Mouse (Mus musculus) spleen, postnatal 36 days (tissue): Measurements from ENCODE around the gene Phf12.

ENCODE experiments used
- DNase-seq, 2 experiments: peaks; one replicate each; pipeline ENCODE4 v3.0.0; 2022; ENCODE audit warnings: low spot score in 2 of 2, mixed read lengths in 1 of 2

Gene Phf12

DNA sequence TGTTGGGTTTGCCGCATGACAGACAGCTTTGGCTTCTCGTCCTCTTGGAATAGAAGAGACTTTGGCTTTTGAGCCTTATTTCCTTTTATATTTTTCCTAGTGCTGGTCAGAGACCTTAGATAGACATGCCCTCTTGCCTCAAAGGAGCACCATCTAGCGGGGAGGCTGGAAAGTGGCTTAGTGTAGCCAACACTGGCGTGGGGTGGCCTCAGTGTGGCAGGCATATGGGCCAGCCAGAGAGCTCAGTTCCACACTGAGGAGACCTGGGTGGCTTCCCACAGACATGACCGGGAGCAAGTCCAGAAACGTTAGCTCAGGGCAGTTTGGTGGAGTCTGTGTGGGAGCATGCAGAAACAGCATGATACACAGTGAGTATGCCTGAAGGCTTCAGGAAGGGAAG lies 11.8 kb upstream of the Phf12 start:
- no peak for DNase-seq

DNA sequence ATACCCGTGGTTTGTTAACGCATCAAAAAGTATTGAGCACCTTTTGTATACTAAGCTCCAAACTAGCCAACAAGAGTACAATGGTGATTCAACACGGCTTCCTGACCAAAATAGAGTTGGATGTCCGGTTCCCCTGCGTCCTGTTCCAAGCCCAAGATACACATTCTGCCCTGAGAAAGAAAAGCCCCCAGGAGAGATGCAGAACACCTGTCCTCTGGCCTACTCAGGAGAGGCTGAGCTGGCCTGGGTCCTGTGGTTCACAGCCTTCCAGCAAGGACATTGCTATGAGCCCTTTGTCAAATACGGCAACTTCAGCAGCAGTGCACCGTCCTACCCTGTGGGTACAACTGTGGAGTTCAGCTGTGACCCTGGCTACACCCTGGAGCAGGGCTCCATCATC lies 9.0 kb upstream of the Phf12 start:
- no peak for DNase-seq

DNA sequence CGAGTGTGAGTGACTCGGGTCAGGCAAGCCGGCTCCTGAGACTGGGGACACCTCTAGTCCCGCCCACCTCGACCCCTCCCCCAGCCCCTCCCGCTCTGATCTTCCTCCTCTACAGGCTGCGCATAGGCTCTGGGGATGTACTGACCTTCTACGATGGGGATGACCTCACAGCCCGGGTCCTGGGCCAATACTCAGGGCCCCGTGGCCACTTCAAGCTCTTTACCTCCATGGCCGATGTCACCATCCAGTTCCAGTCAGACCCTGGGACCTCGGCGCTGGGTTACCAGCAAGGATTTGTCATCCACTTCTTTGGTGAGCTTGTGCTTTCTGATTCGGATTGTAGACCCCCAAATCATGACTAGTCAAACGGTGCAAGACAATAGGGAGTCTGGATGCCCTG lies 8.2 kb upstream of the Phf12 start:
- no peak for DNase-seq

DNA sequence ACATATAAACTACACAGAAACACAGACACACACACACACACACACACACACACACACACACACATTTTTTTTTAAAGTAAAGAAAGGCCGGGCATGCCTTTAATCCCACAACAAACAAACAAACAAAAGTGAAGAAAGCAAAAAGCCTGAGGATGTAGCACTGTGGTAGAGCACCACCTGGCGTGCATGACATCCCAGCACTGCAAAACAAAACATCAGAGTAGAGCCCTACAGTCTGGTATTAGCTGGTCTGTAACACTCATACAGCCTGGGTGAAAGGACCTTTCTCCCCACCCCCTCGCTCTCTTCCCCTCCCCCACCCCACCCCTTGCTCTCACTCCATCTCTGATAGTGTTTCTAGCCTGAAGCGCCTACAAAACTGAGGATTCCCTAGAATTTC lies 6.7 kb upstream of the Phf12 start:
- no peak for DNase-seq

DNA sequence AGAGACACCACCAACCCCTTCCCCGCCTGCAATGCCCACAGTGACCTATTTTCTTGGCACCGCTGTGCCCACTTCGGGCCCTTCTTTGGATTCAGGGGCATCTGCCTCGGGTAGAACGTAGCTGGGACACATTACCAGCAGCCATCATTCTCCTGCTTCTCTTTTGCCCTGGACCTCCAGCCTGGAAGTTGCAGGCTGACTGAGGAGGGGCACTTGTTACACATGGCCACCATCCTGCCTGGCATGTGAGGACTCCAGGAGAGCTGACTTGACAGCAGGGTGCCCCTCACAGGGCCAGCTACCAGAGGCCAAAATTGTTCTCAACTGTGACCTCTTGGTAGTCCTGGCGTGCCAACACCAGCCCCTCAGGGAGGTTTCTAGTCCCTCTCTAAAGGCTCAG lies 4.4 kb upstream of the Phf12 start:
- DNase-seq: no peak

DNA sequence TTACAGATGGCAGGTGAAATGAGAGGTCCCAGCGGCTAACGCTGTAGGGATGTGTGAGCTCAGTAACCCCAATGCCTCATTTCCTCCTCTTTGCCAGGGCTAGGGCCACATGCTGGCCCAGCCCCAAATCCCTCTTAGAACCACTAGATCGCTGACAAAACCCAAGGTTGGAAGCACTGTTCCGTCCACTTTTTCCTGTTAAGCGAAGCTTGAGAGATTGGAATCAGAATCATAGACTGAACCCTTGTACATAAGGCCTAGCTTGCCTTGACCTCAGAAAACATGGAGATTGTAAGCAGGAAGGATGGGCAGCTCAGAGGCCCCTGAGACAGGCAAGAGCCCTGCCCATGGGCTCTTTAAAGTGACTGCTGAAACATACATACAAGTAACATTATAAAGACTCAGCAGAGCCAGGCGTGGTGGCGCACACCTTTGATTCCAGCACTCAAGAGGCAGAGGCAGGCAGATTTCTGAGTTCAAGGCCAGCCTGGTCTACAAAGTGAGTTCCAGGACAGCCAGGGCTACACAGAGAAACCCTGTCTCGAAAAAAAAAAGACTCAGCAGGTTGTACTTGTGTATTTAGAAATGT lies 3.2 kb upstream of the Phf12 start:
- DNase-seq: no peak

DNA sequence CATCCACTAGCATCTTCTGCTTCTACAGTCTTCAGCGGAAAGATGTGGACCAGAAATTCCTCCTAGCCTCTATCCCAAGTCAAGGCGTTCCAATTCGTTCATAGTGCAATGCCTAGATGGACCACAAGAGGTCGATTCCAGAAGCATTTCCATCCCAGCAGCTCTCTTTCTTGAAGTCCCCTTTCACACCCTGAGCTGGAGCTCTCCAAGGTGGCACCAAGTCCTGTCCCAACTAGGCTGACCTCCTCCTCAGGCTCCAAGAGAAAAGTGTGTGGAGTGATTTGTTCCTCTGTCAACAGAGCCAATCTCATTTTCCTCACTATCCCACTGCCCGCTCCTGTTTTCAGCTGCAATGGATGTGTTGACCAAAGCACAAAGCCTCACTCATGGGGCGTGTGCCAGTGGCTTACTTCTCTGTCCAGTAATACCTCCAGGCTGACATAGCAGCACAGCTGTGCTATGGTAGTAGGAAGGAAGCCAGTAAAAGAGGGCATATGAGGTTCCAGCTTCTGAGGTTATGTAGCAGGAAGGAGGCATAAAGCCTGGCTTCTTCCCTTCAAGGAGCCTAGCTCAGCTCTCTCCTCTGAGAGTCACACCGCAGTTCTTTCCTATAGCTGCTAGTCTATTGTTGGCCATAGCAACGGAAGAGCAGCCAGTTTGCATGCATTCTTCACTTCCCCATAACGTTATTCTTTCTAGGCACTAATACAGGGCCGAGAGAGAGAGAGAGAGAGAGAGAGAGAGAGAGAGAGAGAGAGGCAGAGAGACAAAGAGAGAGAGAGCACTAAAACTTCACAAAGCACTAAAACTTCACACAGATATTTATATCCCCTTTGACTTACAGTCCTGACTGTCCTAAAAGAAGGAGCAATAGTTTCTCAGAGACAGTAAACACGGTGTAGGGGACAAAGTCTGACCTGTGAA lies 2.0 kb upstream of the Phf12 start:
- peak; percentile 47 to 57 for DNase-seq

DNA sequence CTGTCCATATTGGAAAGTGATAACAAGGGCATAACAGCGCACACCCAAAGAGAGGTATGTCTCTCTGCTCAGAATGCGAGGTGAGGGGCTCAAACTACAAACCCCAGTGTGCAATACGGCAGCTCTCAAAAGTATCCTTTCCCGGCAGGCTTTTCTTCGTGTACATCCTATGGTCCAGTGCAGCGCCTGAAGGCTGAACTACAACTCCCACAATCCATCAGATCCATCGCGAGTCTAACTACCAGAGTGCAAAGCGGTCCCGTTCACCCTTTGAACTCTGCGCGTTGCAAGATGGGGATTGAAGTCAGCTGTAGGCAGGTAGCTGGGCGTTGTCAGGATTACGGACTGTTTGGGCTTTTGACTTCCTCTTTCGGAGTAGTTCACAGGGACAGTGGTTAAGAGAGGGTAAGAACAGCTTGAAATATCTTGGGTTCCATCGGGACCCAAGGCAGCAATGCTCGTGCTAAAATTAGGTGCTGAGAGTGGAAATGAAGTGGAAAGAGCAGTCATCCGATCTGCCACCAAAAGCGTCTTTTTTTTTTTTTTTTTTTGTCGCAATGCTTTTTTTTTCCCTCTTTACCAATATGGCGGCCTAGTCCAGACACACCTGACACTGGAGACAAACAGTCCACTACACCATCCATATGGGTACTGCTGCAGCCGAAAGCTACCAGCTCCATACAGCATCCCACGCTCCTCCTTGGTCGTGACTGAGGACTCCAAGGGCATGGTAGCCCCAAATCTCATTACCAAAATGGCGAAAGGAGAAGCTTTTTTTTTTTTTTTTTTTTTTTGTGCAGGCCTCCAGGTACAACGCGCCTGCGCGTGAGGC lies 729 bp upstream of the Phf12 start:
- peak; percentile 99 for DNase-seq

DNA sequence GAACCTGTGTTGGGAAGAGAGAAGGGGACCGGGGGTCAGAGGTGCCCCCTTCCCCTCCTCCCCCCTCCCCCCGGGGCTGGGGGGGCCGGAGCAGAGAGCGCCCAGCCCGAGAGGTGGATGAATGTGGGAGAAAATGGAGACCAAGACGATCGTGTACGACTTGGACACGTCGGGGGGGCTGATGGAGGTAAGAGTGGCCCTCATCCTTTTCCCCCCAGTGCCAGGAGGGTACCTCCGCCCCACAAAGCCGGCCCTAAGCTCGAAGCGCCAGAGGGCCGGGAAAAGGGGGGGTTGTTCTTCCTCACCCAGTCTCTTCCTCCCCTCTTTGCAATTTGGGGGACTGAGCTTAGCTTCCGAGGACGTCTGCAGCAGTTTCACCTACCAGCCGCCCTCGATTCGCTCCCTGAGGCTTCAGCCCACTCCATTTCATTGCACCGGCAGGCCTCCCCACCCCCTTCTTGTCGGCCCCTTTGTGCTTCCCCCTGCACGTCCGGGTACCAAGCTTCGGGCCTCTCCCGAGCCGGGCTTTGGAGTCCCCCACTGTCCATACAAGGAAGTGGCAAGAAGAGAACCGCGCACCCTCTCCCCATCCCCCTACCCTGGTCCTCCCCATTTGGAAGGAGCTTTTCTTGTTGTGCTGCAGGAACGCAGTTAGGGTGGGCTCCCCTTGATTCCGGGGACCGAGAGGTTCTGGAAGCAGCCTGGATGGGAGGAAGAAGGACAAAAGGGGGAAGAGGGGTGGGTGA lies 810 bp downstream of the Phf12 start:
- DNase-seq: peak; percentile 72 to 73

DNA sequence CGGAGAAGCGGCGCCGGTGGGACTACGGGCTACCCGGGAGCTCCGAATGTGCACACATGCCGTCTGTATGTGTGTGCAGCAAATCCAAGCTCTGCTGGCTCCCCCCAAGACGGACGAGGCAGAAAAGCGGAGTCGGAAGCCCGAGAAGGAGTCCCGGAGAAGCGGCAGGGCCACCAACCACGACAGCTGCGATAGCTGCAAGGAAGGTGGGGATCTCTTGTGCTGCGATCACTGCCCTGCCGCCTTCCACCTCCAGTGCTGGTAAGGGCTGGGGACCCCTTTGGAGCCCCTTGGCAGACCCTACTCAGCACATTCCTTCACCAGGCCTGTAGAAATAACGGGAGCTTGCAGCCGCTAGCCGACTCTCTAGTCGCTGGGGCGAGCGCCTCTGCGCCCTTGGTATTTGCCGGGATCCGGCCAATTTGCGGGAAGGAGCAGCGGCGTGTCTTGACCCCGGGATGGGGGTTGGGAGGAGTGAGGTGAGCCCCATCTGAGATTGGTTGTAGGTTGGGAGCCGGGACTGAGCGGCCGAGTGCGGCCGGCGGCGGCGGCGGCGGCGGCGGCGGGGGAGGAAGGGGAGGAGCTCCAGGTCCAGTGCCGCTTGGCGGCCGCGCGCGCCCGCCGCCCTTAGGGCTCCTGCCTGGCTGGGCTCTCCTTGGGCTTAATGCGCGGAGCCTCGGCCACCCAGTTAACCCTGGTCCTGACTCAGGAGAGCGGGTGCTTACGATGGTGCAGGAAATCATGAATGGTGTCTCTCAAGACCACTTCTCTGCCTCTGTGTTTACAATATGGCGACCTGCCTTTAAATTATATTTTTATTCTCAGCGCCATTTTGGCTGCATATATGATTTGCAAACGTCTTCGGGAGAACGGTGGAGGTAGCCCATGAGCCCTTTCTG lies 1.6 kb downstream of the Phf12 start:
- DNase-seq: peak; percentile 58 to 65

DNA sequence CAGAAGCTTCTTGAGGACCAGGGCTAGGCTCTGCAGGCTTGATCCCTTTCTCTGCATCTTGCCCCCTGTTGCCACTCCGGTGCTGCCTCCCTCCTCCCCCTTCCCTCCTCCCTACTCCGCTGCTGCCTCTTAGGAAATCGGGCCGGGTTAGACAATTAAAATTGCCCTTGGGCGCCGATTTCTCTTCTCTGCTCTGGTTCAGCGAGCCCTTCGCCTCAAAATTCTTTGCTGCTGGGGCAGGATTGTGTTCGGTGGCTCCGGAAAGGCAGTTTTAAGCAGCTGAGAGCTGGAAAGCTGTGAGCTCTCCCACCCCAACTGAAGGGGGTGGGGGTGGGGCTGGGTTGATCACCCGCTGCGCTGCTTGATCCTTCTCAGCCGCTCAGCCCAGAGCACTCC lies 2.3 kb downstream of the Phf12 start:
- peak; percentile 34 to 35 for DNase-seq

DNA sequence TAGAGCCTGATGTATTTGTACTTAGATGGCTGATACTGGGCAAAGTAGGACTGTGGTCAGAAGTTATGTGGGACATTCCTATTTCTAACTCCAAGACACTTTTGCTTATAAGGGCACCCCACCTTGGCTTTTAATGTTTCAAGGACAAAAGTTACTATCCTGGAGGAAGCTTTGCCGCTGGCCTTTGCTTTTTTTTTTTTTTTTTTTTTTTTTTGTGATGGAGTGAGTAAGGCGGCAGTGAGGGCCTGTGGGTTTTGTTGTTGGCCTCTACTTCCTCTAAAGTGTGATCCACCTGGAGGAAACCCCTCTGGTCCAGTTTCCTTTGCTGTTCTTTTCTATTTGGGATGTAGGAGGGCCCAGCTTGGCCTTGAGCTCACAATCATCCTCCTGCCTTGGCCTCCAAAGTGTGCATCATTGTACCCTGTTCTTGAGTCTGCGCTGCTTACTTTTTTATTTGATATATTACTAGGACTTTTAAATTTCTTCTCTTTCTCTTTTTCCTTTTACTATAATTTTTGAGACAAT lies 3.0 kb downstream of the Phf12 start:
- DNase-seq: no peak

DNA sequence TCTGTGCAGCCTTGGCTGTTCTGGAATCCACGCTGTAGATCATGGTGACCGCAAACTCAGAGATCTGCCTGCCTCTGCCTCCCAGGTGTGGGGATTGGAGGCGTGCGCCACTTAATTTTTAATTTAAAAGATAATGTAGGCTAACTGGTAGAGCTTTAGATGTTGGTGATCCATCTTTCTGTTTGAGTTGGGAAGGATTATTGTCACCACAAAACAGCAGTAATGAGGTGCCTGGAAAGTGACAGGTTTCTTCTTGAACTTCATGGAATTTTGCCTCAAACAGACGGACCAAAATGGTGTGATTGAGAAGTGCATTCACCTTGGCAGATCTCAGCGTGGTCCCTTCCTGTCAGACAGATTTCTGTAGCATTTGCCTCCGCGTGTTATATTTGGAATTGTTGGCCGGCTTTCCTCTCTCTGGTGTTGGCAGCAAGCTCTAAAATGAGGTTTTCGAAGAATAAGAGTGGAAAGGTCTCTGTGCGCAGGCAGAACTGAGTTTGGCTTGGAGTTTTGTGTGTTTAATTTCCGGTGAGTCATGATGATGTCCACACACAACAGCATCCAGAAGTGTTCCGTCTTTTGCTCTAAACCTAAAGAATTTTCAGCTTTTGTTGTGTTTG lies 6.6 kb downstream of the Phf12 start:
- no peak for DNase-seq

DNA sequence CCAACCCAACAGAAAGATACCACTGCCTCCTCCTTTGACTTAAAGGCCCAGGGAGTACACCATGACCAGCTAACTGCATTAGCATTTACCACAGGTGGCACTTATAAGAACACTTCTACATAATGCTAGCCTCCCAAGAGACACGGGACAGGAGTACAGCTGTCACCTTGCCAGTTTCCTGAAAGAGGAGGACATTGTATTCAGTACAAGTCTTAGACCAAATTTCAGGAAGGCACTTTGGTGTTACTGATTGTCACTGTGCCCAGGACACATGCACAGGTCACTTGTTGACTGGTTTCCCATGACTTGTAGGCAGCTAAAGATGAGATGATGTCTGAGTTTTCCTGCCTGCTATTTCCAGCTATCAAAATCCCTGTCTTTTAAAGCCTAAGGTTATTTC lies 13.0 kb downstream of the Phf12 start:
- DNase-seq: no peak

DNA sequence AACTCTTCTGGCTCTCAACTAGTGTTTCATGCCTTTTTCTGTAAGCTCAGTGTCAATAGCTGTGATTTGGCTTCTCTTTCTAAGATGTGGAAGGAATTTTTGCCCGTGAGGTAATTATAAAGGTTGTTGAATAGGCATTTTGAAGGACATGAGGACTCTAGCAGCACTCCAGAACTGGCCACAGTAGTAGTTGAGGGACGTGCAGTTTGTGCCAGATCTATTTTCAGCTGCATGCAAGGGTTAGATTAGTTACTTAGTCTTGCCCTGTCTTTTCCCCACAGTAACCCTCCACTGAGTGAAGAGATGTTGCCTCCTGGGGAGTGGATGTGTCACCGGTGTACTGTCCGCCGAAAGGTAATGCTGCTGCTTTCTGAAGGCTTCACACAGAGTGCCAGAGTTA lies 23.9 kb downstream of the Phf12 start:
- DNase-seq: no peak

DNA sequence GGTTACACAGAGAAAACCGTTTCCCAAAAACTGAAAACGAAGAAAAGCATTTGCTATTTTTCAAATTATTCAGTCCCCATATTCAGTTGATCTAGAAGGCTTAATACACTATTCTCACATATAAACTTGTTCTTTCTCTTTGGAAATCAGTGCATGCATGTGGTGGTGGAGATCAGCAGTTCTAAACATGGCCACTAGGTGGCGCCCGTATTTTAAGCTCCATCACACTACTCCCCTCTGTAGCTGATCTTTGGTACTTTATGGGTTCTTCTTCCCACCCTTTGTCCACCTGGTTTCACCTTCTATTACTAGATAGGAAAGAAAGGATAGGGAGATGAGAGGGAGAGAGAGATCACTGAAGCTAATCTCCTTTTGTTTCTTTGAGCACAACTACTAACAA lies 37.1 kb downstream of the Phf12 start:
- DNase-seq: peak; percentile 43 to 53

DNA sequence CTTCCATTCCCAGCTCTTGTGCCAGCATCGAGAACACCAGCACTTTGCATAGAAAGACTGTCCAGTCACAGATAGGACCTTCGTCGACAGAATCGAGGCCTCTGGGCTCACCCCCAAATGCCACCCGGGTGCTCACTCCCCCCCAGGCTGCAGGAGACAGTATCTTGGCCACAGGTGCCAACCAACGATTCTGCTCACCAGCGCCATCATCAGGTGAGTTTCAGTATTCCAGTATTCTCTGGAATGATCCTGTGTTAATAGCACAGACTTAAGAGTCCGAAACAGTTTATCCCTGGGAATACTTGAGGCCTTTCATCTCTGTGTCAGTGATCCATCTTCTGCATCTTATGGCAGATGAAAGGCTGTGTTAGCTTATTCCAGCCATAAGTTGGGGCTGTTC lies 41.1 kb downstream of the Phf12 start:
- DNase-seq: no peak

DNA sequence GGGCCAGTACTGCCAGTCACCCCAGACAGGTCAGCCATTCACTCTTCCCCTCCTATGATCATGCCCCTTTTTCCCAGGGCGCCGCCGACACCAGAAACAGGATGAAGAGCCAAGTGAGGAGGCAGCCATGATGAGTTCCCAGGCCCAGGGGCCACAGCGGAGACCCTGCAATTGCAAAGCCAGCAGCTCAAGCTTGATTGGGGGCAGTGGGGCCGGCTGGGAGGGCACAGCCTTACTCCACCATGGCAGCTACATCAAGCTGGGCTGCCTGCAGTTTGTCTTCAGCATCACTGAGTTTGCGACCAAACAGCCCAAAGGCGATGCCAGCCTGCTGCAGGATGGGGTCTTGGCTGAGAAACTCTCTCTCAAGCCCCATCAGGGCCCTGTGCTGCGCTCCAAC lies 46.7 kb downstream of the Phf12 start:
- no peak for DNase-seq

DNA sequence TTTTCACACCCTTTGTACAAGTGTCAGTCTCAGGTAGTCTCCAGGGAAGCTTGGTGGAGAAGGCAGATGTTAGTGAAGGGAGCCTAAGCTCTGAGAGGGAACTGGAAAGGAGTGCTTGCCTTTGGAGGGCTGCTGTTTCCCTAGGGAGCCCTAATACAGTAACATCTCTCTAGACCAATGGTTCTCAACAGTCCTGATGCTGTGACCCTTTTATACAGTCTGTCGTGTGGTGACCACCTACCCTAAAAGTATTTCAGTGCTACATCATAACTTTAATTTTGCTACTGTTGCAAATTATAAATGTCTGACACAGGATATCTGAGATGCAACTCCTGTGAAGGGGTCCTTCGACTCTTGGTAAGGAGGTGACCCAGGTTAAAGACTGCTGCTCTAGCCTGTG lies 48.0 kb downstream of the Phf12 start:
- DNase-seq: no peak

DNA sequence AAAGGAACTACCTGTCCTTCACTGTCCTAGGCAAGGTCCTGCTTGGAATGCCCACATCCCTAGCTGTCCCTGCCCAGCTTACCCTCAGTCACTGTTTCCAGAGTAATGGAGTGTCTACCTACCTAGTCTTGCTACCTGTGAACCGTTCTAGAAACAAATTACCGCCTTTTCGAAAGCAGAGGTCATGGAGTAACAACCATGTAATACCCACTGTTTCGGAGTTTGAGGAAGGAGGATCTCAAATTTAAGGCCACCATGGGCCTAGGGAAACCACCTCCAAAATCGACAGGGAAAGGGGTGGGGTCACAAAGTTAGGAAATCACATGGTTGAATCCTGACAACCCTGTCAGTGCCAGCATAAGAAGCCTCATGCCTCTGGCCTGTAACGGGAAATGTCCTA lies 48.8 kb downstream of the Phf12 start:
- DNase-seq: no peak
